Mouse (Mus musculus): ENCODE results near the gene Gm44. TPM values are rescaled to one million over a fixed set of nuclear protein-coding genes. Genes with fewer than 3 reads are reported as not detected.
"Not testable (repeated sequence)": the region's sequence is repeated elsewhere in the genome, so short reads cannot be mapped to it uniquely, and the experiment has no call there.

Gene Gm44
- not detected in 2 replicates for polyA plus RNA-seq (2015; fragmentation: Nextera tagmentation; extraction: Ambion mirVana)

GRCm38 (mm10) chrX:90891842-90892241 lies at the start of gene Gm44:
Gm44 (plus strand) TSS chrX:90892142.
- DNase-seq (ENCODE audit: low spot score) (no peak), ATAC-seq (no peak)
- Histone ChIP-seq H3K9ac (replicated peaks; ENCODE audit: low read depth) (no peak within 1 kb of the TSS), H3K4me1 (ENCODE audit: insufficient read depth, low read depth, low read length) (no peaks in the 10 kb centered on the region), H3K4me2 (replicated peaks; ENCODE audit: low read depth, low read length) (no peak within 1 kb of the TSS), H3K27ac (ENCODE audit: low read length) (no peak within 1 kb of the TSS), H3K27me3 (replicated peaks; ENCODE audit: insufficient read depth, low read length) (no peaks in the 10 kb centered on the region), H3K4me3 (ENCODE audit: low read depth, low read length) (no peak within 1 kb of the TSS), H3K9me3 (ENCODE audit: low read length) (no peaks in the 10 kb centered on the region), H3K36me3 (ENCODE audit: insufficient read depth, low read length) (no peaks in the 10 kb centered on the region)
- 81% methylated on average over 4 of the region's 4 CpGs for WGBS
- TF ChIP-seq CTCF (IDR thresholded peaks at IDR 0.05) (no peak), EP300 (IDR thresholded peaks at IDR 0.05) (no peak)

- TF ChIP-seq EP300 (IDR thresholded peaks at IDR 0.05) = no peak
- 48% methylated on average over 1 of the region's 1 CpGs for WGBS
- Histone ChIP-seq H3K36me3 (ENCODE audit: insufficient read depth, low read length) (no peaks in the 10 kb centered on the region), H3K4me2 (replicated peaks; ENCODE audit: low read depth, low read length) (no peak overlapping the region), H3K4me3 (ENCODE audit: low read depth, low read length) (no peak overlapping the region), H3K9me3 (ENCODE audit: low read length) (no peaks in the 10 kb centered on the region), H3K4me1 (ENCODE audit: insufficient read depth, low read depth, low read length) (no peaks in the 10 kb centered on the region), H3K27ac (ENCODE audit: low read length) (no peak overlapping the region), H3K9ac (replicated peaks; ENCODE audit: low read depth) (no peak overlapping the region), H3K27me3 (replicated peaks; ENCODE audit: insufficient read depth, low read length) (no peaks in the 10 kb centered on the region)
- DNase-seq (ENCODE audit: low spot score) (no peak), ATAC-seq (no peak)
Observed at GRCm38 (mm10) chrX:90927989-90928388, 36.0 kb downstream of the Gm44 start.

GRCm38 (mm10) chrX:90938211-90938610 lies 46.3 kb downstream of the Gm44 start:
- ATAC-seq; H3K9me3 ChIP-seq (ENCODE audit: low read length); DNase-seq (ENCODE audit: low spot score); H3K4me1 ChIP-seq (ENCODE audit: insufficient read depth, low read depth, low read length); H3K36me3 ChIP-seq (ENCODE audit: insufficient read depth, low read length); H3K4me3 ChIP-seq (ENCODE audit: low read depth, low read length); H3K9ac ChIP-seq (replicated peaks; ENCODE audit: low read depth); H3K4me2 ChIP-seq (replicated peaks; ENCODE audit: low read depth, low read length); H3K27ac ChIP-seq (ENCODE audit: low read length); H3K27me3 ChIP-seq (replicated peaks; ENCODE audit: insufficient read depth, low read length): not testable (repeated sequence)
- WGBS = 57% methylated on average over 2 of the region's 2 CpGs
